Mouse (Mus musculus) thymus, postnatal 25 days (tissue): ENCODE measurements around the gene Cacnb1.

ENCODE experiments used
- DNase-seq: peaks from one replicate; pipeline ENCODE4 v3.0.0; 2022

Cacnb1 gene

GRCm38 (mm10) chr11:98037871-98038270, 15.0 kb upstream of the Cacnb1 start:
- no peak for DNase-seq

DNA sequence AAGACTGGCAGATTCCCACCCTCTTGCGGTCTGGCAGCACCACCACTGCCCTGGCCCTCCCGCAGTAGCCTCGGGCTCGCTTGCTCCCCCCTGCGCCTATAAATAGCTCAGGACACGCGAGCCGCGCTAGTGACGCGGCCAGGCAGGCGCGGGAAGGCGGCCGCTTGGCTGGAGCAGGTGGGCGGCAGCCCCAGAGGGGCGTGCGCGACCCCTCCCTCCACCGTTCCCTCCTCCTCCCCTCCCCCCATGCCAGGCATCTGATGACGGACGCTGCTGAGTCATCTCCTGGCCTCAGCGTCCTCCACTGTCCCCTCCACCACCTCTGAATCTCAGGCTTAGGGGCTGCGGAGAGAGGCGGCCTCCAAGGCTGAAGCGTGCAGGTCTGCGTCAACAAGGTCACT, 13.1 kb upstream of the Cacnb1 start:
- DNase-seq: no peak

DNA sequence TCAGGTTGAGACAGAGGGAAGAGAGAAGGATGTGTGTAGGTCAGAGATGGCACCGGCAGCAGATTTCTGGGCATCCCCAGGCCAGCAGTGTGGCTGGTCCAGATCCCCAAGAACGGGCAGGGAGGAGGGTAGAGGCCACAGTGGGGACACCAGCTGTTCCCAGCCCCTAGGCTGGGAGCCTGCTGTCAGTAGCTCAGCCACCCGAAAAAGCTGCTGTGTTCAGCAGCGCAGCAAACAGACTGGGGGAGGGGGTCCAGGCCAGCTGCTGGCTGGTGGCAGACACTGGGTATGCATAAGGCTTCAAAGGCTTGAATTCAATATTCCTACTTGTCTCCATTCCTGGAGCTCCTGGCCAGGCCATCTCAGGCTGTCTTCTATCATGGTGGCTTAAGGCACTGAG, 12.0 kb upstream of the Cacnb1 start:
- DNase-seq: no peak

DNA sequence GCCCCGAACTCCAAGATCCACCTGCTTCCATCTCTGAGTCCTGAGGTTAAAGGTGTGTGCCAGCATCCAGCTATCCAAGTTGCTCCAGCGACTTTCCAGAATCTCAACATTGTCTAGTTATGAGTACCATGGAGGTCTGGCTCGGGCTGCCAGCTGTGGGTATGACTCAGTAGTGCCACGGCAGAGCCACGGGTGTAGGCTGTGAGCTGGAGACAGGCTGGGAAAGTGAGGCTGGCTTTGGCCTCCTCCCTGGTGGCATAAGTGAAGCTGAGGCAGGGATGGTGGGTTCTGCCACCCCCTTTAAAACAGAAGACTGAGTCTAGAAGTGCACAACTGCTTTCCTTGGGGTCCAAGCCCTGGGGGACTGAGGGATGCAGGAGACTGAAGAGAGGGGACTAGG, 11.2 kb upstream of the Cacnb1 start:
- no peak for DNase-seq

- DNase-seq: peak; percentile 77
Measured at GRCm38 (mm10) chr11:98031443-98031770, 8.6 kb upstream of the Cacnb1 start.

GRCm38 (mm10) chr11:98030701-98031442, 8.0 kb upstream of the Cacnb1 start:
- no peak for DNase-seq

DNA sequence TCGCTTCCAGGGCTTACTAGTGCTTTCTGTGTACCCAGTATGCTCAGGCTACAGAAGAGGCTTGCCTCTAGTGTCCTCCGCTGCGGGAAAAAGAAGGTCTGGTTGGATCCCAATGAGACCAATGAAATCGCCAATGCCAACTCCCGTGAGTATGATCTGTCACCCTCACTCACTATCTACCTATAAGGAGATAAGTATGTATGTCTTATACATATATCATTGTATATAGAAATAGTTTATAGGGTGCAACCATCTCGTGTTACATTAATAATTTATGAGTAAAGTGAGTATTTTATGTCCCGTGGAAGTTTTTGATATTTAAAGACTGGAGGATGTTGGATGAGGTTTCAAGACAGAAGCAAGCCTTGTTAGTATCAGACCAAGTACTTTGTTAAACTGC, 5.0 kb upstream of the Cacnb1 start:
- no peak for DNase-seq

GRCm38 (mm10) chr11:98027297-98027688, 4.5 kb upstream of the Cacnb1 start:
- no peak for DNase-seq

- DNase-seq: peak; percentile 89
Measured at GRCm38 (mm10) chr11:98026570-98027296, 3.9 kb upstream of the Cacnb1 start, which contains the start of gene Rpl19. Gene Rpl19, plus strand, starts transcription at chr11:98026710.

- no peak for DNase-seq
Measured at GRCm38 (mm10) chr11:98026248-98026569, 3.4 kb upstream of the Cacnb1 start.

DNA sequence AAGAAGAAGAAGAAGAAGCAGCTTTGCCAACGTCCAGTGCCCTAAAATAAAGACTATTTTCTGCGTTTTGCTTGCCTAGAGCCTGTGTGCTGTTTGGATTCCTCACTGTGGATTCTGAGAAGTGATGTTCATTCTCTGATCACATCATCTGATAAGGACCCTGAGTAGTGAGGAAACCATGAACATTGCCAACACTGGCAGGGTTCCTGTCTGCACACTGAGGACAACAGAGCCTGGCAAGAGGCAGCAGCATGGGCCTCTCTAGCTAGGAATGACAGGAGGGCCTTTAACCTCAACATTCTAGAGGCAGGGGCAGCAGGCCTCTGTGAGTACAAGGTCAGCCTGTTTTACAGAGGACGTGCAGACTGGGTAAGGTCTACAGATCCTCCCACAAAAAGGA, 1.7 kb upstream of the Cacnb1 start:
- no peak for DNase-seq

DNA sequence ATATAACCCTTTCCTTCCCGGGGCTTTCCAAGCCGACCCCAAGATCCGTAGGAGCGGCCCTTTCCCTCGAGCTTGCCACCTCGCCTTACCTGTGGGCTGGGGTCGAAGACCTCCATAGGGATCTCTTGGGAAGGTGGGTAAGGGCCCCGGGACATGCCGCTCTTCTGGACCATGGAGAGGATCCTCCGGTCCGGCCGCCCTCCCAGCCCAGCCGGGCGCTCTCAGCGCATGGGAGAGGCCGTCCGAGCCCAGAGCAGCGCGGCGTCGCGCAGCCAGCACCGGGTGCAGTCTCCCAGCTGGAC, 630 bp downstream of the Cacnb1 start:
- no peak for DNase-seq

- peak; percentile 27 for DNase-seq
Measured at GRCm38 (mm10) chr11:98021565-98022252, 1.1 kb downstream of the Cacnb1 start.

GRCm38 (mm10) chr11:98021118-98021517, 1.7 kb downstream of the Cacnb1 start:
- no peak for DNase-seq

DNA sequence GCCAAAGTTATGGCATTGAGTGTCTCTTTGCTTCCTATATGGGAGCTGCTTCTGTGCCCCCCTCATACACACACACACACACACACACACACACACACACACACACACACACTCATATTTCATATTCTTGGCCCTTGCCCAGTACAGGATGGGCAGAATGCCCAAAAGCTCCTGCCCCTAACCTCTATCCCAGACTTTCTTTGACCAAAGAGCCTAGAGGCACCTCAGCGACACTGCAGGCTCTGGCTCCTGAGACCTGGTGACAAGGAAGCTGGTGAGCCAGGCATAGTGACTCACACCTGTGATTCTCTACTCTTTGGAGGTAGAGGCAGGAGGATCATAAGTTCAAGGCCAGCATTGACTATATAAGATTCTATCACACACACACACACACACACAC, 2.1 kb downstream of the Cacnb1 start:
- DNase-seq: no peak

DNA sequence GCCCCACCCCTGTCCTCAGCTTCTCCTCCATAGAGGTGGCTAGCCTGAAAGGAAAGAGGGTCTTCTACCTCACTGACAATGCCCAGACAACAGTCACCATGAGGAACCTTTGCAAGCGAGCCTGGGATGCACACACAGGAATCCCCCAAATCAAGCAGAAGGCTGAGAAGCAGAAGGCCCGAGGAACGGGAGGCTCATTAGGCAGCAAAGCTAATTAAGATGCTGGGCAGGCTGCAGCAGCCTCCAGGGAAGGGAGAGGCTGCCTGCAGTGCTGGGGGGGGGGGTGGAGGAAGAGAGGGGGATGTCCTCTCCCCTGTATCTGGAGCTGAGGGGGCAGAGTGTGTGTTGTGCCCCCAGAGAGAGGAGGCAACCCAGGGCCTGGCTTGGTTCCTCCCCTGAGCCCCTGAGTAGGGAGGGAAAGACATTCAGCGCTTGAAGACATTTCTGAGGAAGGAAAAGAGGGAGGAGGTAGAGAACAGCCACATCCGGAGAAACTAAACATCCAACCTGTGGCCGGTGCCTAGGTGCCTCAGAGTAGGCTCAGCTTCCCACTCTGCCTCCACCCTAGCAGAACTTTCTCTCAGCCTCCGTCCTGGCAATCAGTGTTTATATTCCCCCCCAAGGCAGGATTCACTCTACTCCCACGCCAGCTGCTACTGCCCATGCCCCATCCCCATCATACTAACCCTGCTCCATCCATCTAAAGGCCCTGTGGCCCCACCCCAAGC, 2.8 kb downstream of the Cacnb1 start:
- DNase-seq: peak; percentile 39

DNA sequence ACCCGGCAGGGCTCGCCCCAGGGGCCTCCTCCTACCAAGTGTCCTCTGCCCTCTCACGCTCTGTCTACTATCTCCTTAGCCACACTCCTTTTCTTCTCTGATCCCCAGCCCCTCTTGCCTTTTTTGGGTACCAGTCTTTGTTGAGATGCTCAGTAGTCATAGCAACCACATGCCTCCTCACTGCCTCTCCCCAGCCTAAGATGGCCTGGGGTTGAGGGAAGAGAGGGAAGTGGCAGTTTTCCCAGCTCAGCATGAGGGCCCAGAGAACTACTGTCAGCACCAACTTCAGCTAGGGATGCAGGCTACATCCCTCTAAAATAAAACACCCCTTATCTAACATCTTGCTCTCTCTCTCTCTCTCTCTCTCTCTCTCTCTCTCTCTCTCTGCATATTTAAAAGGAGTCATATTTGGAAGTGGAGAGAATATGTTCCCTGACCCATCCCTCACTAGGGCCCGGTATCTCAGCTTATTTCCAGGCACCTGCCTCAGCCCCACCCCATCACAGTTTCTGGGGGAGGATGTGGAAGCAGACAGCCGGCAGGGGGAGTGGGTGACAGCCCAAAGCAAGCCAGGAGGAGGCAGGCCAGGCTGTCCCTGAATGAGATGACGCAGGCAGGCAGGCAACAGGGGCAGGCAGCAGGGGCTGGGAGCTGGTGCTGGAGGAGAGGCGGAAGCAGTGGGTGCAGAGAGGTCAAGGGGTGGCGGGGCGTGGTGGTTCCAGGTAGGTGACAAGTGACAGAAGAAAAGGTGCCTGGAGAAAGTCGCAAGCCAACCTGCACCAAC, 3.8 kb downstream of the Cacnb1 start:
- peak; percentile 84 for DNase-seq

DNA sequence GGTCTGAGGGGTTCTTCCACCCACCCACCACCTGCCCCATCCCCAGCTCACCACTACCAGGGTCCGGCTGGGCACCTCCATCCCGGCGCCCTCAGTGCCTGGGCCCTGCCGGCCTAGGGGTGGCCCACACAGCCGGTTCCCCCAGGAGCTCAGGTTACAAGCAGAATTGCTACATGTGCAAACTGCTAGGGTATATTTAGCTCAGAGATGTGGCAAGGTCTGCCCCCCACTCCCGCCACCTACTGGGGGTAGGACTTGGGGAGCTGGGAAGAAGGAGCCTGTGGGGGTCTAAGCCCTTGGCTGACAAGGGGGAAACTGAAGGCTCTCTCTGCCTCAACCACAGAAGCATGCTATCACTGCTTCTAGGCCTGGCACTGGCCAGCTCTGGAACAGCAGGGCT, 4.6 kb downstream of the Cacnb1 start:
- DNase-seq: no peak

- no peak for DNase-seq
Measured at GRCm38 (mm10) chr11:98016824-98017223, 6.0 kb downstream of the Cacnb1 start.

DNA sequence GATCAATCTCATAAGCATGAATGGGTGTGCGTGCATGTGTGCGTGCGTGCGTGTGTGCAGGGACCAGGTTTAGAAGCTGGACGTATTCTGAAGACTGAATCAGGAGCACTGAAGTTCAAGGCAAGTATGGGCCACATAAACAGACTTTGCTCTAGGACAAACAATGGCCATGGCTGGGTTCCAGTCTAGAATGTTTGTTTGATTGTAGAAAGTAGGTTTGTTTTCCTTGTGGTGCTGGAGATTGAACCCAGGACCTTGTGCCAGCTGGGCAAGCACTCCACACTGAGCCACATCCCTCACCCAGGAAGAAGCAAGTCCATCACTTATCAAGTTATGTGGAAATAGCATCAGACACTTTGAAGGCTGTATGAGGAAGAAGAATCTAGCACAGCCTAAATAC, 6.7 kb downstream of the Cacnb1 start:
- DNase-seq: no peak

DNA sequence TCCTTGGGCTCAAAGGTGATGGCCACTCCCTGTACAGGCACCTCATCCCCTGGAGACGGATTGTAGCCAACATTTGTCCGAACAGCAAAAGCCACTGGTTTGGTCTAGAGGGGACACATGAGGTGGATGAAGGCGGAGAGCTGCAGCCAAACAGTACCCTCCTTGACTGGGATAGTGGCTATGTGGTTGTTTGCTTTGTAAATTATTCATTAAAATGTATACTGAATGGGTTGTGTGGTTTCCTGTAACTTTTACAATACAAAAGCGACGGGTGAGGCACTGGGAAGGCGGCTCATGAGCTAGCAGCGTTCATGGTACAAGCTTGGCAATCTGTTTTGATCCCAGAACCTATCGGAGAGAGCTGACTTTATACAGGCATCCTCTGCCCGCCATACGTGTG, 10.0 kb downstream of the Cacnb1 start:
- no peak for DNase-seq

DNA sequence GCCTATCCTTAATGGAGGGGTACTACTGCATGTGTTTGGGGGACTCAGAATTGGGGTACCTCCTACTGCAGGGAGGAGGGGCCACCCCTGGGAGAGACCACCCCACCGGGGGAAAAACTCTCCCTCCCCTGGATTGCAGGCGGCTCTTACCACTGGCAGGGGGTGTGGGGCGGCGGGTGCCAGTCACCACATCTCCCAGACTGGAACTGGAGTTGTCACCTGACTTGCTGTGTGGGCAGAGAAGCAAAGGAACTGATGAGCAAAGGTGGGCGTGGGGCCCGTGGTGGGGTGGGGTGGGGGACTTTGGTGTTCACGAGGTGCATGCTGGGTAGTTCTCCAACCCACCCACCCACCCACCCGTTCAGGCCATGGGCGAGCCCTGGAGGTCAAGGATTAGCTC, 11.1 kb downstream of the Cacnb1 start:
- DNase-seq: no peak

- DNase-seq: no peak
Measured at GRCm38 (mm10) chr11:98008087-98008486, 14.7 kb downstream of the Cacnb1 start.
